Mouse (Mus musculus) layer of hippocampus, adult 9-10 months (tissue): Measurements from ENCODE around the gene Pgam2.

Source experiments
- DNase-seq: peaks from one replicate; pipeline ENCODE4 v3.0.0; 2022; ENCODE audit warnings: low spot score

Gene Pgam2

DNA sequence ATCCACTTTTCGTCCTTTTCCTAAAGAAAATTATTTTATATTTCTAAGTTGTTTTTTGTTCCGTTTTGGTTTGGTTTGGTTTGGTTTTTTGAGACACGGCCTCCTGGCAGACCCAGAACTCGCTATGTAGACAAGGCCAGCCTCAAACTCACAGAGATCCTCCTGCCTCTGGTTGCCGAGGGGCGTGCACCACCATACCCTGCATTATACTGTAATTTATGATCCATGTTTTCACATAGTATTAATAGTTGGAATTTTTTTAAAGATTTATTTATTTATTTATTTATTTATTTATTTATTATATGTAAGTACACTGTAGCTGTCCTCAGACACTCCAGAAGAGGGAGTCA is 40.9 kb downstream of the Pgam2 start:
- no peak for DNase-seq

- peak; percentile 72 for DNase-seq
Measured at GRCm38 (mm10) chr11:5761820-5762632, 41.5 kb downstream of the Pgam2 start, which contains the start of gene Urgcp. Urgcp (minus strand) TSS chr11:5762376.

DNA sequence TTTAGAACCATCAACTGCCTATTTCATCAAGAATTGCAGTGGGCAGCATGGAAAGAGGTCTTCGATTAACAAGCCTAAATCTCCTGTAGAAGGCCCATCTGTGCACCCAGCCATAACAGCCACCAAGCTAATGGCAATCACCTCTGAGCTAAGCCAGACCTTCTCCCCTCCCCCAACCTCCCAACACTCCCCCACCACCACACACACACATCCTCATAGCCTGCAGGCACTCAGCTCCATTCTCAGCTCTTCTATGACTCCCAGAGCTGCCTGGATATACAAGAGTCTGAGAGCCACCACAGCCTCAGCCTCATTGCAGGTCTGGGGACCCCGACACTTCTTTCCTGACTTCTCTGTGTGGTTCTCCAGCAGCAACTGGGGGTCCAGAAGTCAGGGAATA is 49.8 kb downstream of the Pgam2 start:
- DNase-seq, result no peak
